Mouse (Mus musculus): ENCODE data around the gene Ccs.
"Not testable (repeated sequence)": the region's sequence is repeated elsewhere in the genome, so short reads cannot be mapped to it uniquely, and the experiment has no call there.

Ccs gene

GRCm38 (mm10) chr19:4839149-4839548 lies at the start of gene Ccs, which contains the start of gene Ccdc87:
TSS of gene Ccs (minus strand) at chr19:4839332.
TSS of gene Ccdc87 (plus strand) at chr19:4839366.
- ATAC-seq (ENCODE audit: insufficient number of reproducible peaks, low FRiP score, low TSS enrichment): peak; percentile 99

- no peak for ATAC-seq (ENCODE audit: insufficient number of reproducible peaks, low FRiP score, low TSS enrichment)
Observed at GRCm38 (mm10) chr19:4883961-4884360, 44.8 kb upstream of the Ccs start.

- ATAC-seq (ENCODE audit: insufficient number of reproducible peaks, low FRiP score, low TSS enrichment): no peak
Observed at GRCm38 (mm10) chr19:4879324-4879703, 40.2 kb upstream of the Ccs start.

GRCm38 (mm10) chr19:4878405-4879323 lies 39.5 kb upstream of the Ccs start, which contains the start of gene Zdhhc24:
TSS of gene Zdhhc24 (plus strand) at chr19:4878668.
- peak; percentile 87 for ATAC-seq (ENCODE audit: insufficient number of reproducible peaks, low FRiP score, low TSS enrichment)

GRCm38 (mm10) chr19:4877785-4878184 lies 38.7 kb upstream of the Ccs start, which contains the start of gene Actn3:
TSS of gene Actn3 (minus strand) at chr19:4877909.
- ATAC-seq (ENCODE audit: insufficient number of reproducible peaks, low FRiP score, low TSS enrichment): no peak

- ATAC-seq (ENCODE audit: insufficient number of reproducible peaks, low FRiP score, low TSS enrichment): no peak
Observed at GRCm38 (mm10) chr19:4876755-4877154, 37.6 kb upstream of the Ccs start.

GRCm38 (mm10) chr19:4876241-4876640 lies 37.1 kb upstream of the Ccs start:
- ATAC-seq (ENCODE audit: insufficient number of reproducible peaks, low FRiP score, low TSS enrichment): no peak

GRCm38 (mm10) chr19:4874613-4875012 lies 35.5 kb upstream of the Ccs start:
- ATAC-seq (ENCODE audit: insufficient number of reproducible peaks, low FRiP score, low TSS enrichment): not testable (repeated sequence)

GRCm38 (mm10) chr19:4865147-4865546 lies 26.0 kb upstream of the Ccs start:
- no peak for ATAC-seq (ENCODE audit: insufficient number of reproducible peaks, low FRiP score, low TSS enrichment)

GRCm38 (mm10) chr19:4863048-4863447 lies 23.9 kb upstream of the Ccs start:
- no peak for ATAC-seq (ENCODE audit: insufficient number of reproducible peaks, low FRiP score, low TSS enrichment)

- no peak for ATAC-seq (ENCODE audit: insufficient number of reproducible peaks, low FRiP score, low TSS enrichment)
Observed at GRCm38 (mm10) chr19:4859081-4859480, 19.9 kb upstream of the Ccs start.

GRCm38 (mm10) chr19:4855951-4856350 lies 16.8 kb upstream of the Ccs start:
- ATAC-seq (ENCODE audit: insufficient number of reproducible peaks, low FRiP score, low TSS enrichment): no peak

- peak; percentile 26; the same call in 1 of the 2 replicates for ATAC-seq (ENCODE audit: insufficient number of reproducible peaks, low FRiP score, low TSS enrichment)
Observed at GRCm38 (mm10) chr19:4855470-4855820, 16.3 kb upstream of the Ccs start.

- ATAC-seq (ENCODE audit: insufficient number of reproducible peaks, low FRiP score, low TSS enrichment): peak; percentile 93
Observed at GRCm38 (mm10) chr19:4854552-4855469, 15.7 kb upstream of the Ccs start, which contains the start of gene Ctsf. TSS of gene Ctsf (plus strand) at chr19:4855130.

GRCm38 (mm10) chr19:4850281-4850680 lies 11.1 kb upstream of the Ccs start:
- ATAC-seq (ENCODE audit: insufficient number of reproducible peaks, low FRiP score, low TSS enrichment): no peak

GRCm38 (mm10) chr19:4849800-4850199 lies 10.7 kb upstream of the Ccs start:
- no peak for ATAC-seq (ENCODE audit: insufficient number of reproducible peaks, low FRiP score, low TSS enrichment)

- ATAC-seq (ENCODE audit: insufficient number of reproducible peaks, low FRiP score, low TSS enrichment): no peak
Observed at GRCm38 (mm10) chr19:4847490-4847889, 8.4 kb upstream of the Ccs start.

- ATAC-seq (ENCODE audit: insufficient number of reproducible peaks, low FRiP score, low TSS enrichment): no peak
Observed at GRCm38 (mm10) chr19:4845846-4846245, 6.7 kb upstream of the Ccs start.

- ATAC-seq (ENCODE audit: insufficient number of reproducible peaks, low FRiP score, low TSS enrichment): no peak
Observed at GRCm38 (mm10) chr19:4842611-4843010, 3.5 kb upstream of the Ccs start.

GRCm38 (mm10) chr19:4840848-4841247 lies 1.7 kb upstream of the Ccs start:
- no peak for ATAC-seq (ENCODE audit: insufficient number of reproducible peaks, low FRiP score, low TSS enrichment)
